Mouse (Mus musculus) cerebellum, adult 2 months (tissue): ENCODE results near the gene Zfp113. TPM values are rescaled to one million over a fixed set of nuclear protein-coding genes. Genes with fewer than 3 reads are reported as not detected.

Experiments used
- DNase-seq, 2 experiments: peaks; one replicate each; pipeline ENCODE4 v3.0.0; 2021
- H3K27ac ChIP-seq: fragments of 200-500 bp; 2 replicates; pipeline ENCODE4 v1.5.1; 2012; ENCODE audit warnings: low read length, control low read depth, inconsistent platforms; ENCODE audit not compliant: insufficient read depth
- H3K27me3 ChIP-seq: fragments of 200-500 bp; 2 replicates; pipeline ENCODE4 v1.6.1; 2012; ENCODE audit warnings: inconsistent platforms, mild to moderate bottlenecking, low read length, moderate library complexity; ENCODE audit not compliant: control insufficient read depth, insufficient read depth
- H3K4me1 ChIP-seq: fragments of 200-500 bp; 2 replicates; pipeline ENCODE4 v1.6.1; 2011; ENCODE audit warnings: low read length; ENCODE audit not compliant: control insufficient read depth, insufficient read depth
- H3K4me3 ChIP-seq: fragments of 200-500 bp; replicated peaks from 2 replicates; pipeline ENCODE3; 2011; ENCODE audit warnings: mild to moderate bottlenecking, low read depth, low read length, control low read depth; ENCODE audit not compliant: insufficient read depth
- CTCF ChIP-seq: fragments of 200-500 bp; IDR thresholded peaks from 2 replicates; pipeline ENCODE4 v1.5.1; 2011; ENCODE audit warnings: low read depth, mild to moderate bottlenecking, control low read depth, low read length, moderate library complexity, borderline replicate concordance; ENCODE audit not compliant: insufficient read depth
- POLR2A ChIP-seq: fragments of 200-500 bp; IDR thresholded peaks from 2 replicates; pipeline ENCODE4 v1.6.1; 2011; ENCODE audit warnings: low read length, control low read depth, borderline replicate concordance; ENCODE audit not compliant: insufficient read depth
- WGBS: fragments of 180-500 bp; shearing (Covaris S2); methylation state at CpG from one replicate; pipeline ENCODE4 v1.1.7; 2018; 5-methylcytosine and 5-hydroxymethylcytosine counted together
- polyA plus RNA-seq: library from polyadenylated mRNA; depleted of rRNA; stranded (reverse); fragments of >200 nt; gene quantifications from 2 replicates; pipeline ENCODE4 v1.2.3, GENCODE M21; 2012

Gene Zfp113
- polyA plus RNA-seq, 1 experiment, result 3.8 TPM

DNA sequence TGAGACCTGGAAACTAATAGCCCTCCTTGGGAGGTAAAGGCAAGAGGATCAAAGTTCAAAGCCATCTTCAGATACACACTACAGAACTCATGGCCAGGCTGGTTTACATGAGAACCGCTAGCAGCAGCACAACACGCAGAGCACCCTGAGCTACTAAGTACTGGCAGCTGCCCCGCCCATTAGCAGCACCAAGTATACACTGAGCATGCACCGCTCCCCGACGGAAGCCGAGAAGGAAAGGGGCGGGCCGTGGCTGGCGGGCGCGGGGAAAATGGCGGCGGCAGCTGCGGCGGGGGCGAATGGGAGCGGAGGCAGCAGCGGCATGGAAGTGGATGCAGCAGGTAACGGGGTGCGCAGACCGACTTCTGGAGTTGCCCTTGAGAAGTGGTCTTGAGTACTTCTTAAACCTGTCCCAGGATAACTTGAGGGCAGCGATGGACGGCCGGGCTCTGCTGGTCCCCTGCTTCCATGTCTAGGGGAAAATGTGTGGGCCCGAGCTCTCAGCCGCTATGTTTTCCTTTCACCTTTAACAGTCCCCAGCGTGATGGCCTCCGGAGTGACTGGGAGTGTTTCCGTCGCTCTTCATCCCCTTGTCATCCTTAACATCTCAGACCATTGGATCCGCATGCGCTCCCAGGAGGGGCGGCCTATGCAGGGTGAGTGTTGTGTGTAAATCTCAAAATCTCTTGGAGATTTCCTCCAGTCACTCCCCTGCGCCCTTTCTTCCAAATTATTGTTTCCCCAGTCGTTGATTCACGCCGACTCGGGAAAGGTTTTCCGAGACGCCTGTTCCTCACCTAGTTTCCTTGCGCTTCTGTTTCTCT, 5.5 kb upstream of the Zfp113 start, which contains the start of gene Cops6:
Gene Cops6 (plus strand): TSS at position 230 of the 824 bp plus-strand sequence.
- no peaks in the 10 kb centered on the region for H3K27me3 ChIP-seq
- TF ChIP-seq POLR2A, result peak; percentile 75
- no peak for TF ChIP-seq CTCF

DNA sequence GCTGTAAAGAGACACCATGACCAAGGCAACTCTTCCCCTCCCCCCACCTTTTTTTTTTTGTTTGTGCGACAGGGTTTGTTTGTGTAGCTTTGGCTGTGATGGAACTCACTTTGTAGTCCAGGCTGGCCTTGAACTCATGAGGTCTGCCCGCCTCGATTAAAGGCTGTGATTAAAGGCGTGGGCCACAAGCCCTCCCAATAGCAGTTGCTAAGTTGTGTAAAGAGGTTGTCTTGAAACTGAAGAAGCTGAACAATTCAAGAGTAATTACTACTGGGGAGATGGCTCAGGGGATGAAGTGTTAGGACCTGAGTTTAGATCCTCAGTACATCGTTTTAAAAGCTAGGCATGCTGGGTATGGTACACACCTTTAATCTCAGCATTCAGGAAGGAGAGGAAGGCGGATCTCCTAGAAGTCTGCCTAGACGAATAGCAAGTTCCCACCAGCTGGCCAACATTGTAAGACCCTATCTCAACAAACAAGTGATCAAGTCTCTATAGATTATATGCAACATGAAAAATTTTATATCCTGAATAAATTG, 4.7 kb upstream of the Zfp113 start:
- Histone ChIP-seq H3K27me3 (no peaks in the 10 kb centered on the region), H3K4me3 (no peak overlapping the region), H3K27ac (no peak overlapping the region), H3K4me1 (0 out of 2 replicates have a peak, but pooled peaks cover 5% of the 10 kb centered on the region)
- TF ChIP-seq CTCF (no peak), POLR2A (no peak)
- 63% methylated on average over 7 of the region's 7 CpGs for WGBS
- no peak for DNase-seq

More for the DNA sequence above, 5.5 kb upstream of the Zfp113 start, which contains the start of gene Cops6:
- H3K27ac ChIP-seq, result 0 out of 2 replicates have a peak within 1 kb of the TSS, but pooled peaks have one; percentile 6
- 0 out of 2 replicates have a peak, but pooled peaks cover 5% of the 10 kb centered on the region for H3K4me1 ChIP-seq
- peak within 1 kb of the TSS; percentile 74 for H3K4me3 ChIP-seq
- DNase-seq, result peak; percentile 95
- 1% methylated on average over 42 of the region's 42 CpGs for WGBS

DNA sequence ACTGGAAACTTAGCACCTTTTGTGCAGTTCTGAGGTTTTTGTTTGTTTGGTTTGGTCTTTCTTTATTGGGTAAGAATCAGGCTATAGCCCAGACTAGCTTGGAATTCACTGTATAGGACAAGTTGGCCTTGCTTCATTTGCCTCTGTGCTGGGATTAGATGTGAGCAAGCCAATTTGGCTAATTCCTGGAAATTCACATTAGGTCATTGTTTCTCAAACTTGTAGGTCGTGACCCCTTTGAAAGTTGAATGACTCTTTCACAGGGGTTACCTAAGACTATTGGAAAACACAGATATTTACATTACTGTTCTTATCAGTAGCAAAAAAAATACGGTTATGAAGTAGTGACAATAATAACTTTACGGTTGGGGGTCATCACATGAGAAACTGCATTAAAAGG, 1.2 kb downstream of the Zfp113 start:
- TF ChIP-seq CTCF (no peak), POLR2A (no peak)
- WGBS, result 88% methylated on average over 3 of the region's 3 CpGs
- peak overlapping the region; percentile 93 for H3K4me3 ChIP-seq
- no peak overlapping the region for H3K27ac ChIP-seq
- H3K27me3 ChIP-seq, result no peaks in the 10 kb centered on the region
- no peaks in the 10 kb centered on the region; the same call in 1 of the 2 replicates for H3K4me1 ChIP-seq
- DNase-seq, result no peak

DNA sequence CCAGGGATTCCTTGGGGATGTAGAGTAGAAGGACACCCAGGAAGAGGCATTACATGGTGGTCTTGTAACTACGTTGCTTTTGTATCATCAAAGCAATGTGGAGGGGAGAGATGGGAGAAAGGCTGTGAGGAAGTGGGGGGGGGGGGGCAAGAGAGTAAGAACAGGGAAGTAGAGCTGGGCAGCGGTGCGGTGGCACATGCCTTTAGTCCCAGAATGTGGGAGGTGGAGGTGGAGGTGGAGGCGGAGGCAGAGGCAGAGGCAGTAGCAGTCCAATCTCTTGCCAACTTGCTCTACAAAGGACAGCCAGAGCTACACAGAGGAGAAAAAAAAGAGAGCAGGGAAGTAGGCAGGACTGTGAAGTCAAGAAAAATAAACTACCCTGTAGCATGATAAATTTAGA, 17.0 kb downstream of the Zfp113 start:
- DNase-seq, result no peak
- 69% methylated on average over 4 of the region's 4 CpGs for WGBS
- H3K27ac ChIP-seq, result no peak overlapping the region
- H3K27me3 ChIP-seq, result no peaks in the 10 kb centered on the region
- no peak for TF ChIP-seq CTCF
- TF ChIP-seq POLR2A, result no peak
- no peaks in the 10 kb centered on the region for H3K4me1 ChIP-seq
- H3K4me3 ChIP-seq, result no peak overlapping the region

DNA sequence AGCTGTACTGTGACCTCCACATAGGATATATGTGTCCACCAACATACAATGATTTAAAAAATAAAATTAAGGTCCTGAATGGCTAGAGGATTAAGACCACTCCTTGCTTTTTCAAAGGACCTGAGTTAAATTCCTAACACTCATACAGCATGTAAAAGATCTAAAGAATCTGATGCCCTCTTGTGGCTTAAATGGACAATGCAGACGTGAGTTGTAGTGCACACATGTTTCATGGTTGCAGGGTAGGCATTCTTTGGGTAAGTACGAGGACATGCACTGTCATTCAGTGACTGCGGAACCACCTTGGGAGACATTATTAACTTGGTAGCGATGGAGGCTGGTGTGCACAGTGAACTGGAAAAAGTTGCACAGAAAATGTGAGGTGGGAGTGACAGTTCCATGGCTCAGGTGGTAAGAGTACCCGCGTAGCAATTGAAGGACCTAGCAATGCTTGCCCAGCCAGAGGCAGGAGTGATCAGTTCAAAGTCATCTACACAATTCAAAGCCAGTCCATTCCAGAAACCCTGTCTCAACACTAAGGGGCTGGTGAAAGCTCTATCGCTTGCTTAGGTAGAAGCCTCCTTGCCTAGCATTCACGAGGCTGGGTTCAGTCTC, 17.5 kb downstream of the Zfp113 start:
- TF ChIP-seq POLR2A (no peak), CTCF (peak; percentile 49; the same call in 1 of the 2 replicates)
- no peaks in the 10 kb centered on the region for H3K27me3 ChIP-seq
- no peak for DNase-seq

DNA sequence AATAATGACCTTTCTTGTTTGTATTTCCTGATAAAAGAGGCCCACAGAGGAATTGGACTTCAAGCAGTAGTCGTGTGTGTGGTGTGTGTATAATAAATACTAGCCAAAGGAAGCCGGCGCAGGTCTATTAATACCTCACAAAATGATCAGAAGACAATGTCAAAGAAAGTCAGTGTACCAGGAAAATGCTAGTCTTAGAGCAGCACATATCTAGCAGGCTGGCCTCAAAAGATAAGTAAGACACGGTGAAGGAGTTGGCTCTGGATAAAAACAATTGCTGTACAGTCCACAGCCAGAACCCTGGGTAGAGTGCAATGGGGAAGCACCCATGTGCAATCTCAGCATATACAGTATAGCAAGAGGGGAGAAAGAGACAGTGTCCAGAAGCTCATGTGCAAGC, 18.3 kb downstream of the Zfp113 start:
- no peak for DNase-seq
- Histone ChIP-seq H3K27ac (no peak overlapping the region), H3K4me1 (no peaks in the 10 kb centered on the region), H3K27me3 (no peaks in the 10 kb centered on the region), H3K4me3 (no peak overlapping the region)
- WGBS, result 83% methylated on average over 4 of the region's 4 CpGs
- TF ChIP-seq CTCF (no peak), POLR2A (no peak)

More for the DNA sequence above, 17.5 kb downstream of the Zfp113 start:
- H3K4me3 ChIP-seq, result no peak overlapping the region
- H3K27ac ChIP-seq, result no peak overlapping the region
- 60% methylated on average over 8 of the region's 8 CpGs for WGBS
- H3K4me1 ChIP-seq, result no peaks in the 10 kb centered on the region

DNA sequence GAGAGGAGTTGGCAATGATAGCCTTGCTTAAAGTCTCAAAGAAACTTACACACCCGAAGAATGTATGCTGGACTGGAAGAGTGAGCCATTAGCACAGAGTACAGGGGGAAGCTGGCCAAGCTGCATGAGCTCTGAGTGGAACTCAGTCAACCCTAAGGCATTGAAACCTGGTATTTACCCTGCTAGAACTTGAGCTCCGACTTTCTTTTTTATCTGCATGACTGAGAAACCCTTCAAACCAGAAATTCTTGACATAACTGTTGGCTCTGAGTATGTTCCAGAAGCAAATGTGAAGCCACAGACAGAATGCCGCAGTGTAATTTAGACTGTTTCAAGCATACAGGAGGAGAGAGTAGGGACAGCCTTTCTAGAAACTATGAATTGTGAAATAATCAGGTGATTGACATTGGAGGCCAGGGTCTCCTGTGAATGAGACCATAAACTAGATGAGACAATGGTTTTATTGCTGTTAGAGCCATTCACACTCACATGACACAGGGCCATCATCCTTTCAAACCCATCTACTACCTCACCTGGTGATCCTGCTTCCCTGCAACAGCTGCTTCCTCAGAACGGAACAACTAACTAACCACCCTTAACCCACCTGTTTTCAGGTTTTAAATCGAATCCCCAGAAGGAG, 23.0 kb downstream of the Zfp113 start:
- TF ChIP-seq CTCF (no peak), POLR2A (no peak)
- Histone ChIP-seq H3K27me3 (no peaks in the 10 kb centered on the region), H3K4me3 (no peak overlapping the region), H3K27ac (no peak overlapping the region), H3K4me1 (no peaks in the 10 kb centered on the region)
- no peak for DNase-seq
- 93% methylated on average over 5 of the region's 5 CpGs for WGBS
